Mouse (Mus musculus) layer of hippocampus, adult 2 months (tissue): ENCODE results near the gene Crnkl1. TPM values are rescaled to one million over a fixed set of nuclear protein-coding genes. Genes with fewer than 3 reads are reported as not detected.
A peak's percentile ranks its signal among the peaks of the same experiment; 100 is the strongest.

ENCODE experiments used
- DNase-seq, 2 experiments: peaks; one replicate each; pipeline ENCODE4 v3.0.0; 2022; ENCODE audit warnings: low spot score in 2 of 2
- H3K27ac ChIP-seq: fragments of 200-600 bp; 2 replicates; pipeline ENCODE4 v1.8.1; 2022
- H3K4me3 ChIP-seq: fragments of 200-600 bp; 2 replicates; pipeline ENCODE4 v1.8.1; 2022; ENCODE audit warnings: mild to moderate bottlenecking
- CTCF ChIP-seq: fragments of 200-600 bp; conservative IDR thresholded peaks from 2 replicates; pipeline ENCODE4 v1.8.1; 2022; ENCODE audit warnings: antibody characterized with exemption, mild to moderate bottlenecking, moderate library complexity
- long read RNA-seq, 2 experiments: library from polyadenylated mRNA; stranded (forward); transcript quantifications; one replicate each; pipeline ENCODE4 v2.0.0; 2021; ENCODE audit warnings: borderline mapping rate in 2 of 2
- total RNA-seq, 2 experiments: library from RNA; stranded (reverse); gene quantifications; 2 replicates each; pipeline ENCODE4 v1.2.3; 2021

The Crnkl1 gene
- total RNA-seq, result 10 to 100 TPM; 19.8 to 21.6 TPM
- long read RNA-seq, experiment 1, transcript Crnkl1-201 (14 exons, 3,428 nt), result major isoform, 13 of 16 reads
- long read RNA-seq, experiment 1, partial matches to known transcripts, result 2 of 16 reads
- long read RNA-seq, experiment 1, other reads (novel, unspliced or antisense), result 1 of 16 reads
- long read RNA-seq, experiment 2, transcript Crnkl1-201 (14 exons, 3,428 nt), result major isoform, 15 of 19 reads
- long read RNA-seq, experiment 2, partial matches to known transcripts, result 3 of 19 reads
- long read RNA-seq, experiment 2, other reads (novel, unspliced or antisense), result 1 of 19 reads

DNA sequence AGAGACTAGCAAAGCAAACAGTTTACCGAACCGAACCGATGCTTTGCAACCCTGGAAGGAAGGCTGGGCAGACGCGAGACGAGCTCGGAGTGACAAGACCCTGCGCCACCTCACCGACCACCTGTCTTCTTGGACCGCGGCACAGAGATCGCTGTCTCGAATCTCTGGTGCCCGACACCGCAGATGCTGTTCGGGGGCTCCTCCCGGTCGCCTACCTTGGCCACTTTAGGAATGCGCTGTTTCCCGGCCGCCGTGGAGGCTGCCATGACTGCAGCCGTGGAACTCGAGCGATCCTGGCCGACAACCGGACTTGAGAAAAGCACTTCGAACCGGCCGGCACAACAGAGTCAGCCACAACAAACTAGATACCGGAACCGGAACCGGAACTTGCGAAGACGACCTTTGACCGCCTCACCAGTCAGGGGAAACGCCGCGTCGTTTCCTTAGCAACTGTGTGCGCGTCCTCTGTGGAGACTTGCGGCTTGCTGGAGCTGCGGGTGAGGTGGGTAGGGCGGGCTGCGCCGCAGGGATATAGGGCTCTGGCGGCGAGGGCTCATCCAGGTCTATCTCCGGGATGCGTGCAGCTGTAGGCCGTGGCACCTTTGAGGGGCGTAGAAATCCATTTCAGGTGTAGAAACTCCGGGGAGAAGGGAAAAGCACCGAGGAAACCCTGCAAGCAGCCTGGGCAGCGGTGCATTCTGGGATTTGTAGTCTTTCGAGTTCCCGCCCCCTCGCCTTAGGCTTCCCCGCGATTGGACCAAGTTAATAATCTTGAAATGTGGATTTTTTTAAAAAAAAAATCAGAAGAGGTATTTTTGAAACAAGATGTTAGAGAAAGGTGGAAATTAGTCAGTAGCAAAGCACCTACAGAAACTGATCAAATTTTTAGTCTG is at the start of gene Crnkl1, which contains the start of gene Cfap61:
Crnkl1 (minus strand) TSS at position 676 of the 893 bp plus-strand sequence.
Cfap61 (plus strand) TSS at position 446 of the 893 bp plus-strand sequence.
- H3K27ac ChIP-seq, result peak within 1 kb of the TSS; percentile 83
- peak within 1 kb of the TSS; percentile 81 for H3K4me3 ChIP-seq
- DNase-seq, result peak; percentile 93 to 94
- TF ChIP-seq CTCF, result no peak

DNA sequence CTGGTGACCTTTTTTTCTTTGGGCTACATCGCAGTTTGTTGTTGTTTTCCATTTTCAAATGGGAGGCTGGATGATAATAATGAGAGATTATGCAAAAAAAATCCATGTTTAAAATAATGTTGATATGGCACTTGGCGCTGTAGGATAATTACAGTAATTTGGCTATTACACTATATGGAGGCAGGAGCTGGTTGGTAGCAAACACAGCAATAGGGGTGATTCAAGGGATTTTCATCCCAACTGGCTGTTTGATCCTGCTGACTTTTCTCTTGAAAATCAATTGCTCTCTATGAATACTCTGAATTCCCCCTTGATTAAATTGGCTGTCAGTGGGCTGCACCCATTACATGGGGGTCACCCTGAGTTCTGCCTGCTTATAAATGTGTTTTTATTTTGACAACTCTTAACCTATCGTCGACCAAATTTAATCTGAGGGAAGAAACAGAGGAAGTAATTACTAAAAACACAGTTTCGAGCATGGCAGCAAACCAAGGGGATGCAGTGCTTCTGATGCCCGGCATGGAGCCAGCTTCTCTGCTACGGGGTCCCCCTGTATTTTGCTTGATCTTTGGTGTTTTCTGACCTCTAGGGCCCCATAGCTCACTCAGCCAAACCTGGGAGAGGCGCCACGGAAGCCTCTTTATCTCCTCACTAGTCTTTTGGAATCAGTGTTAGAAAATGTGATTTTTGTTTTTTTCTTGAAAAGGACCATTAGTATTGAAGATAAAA is 47.7 kb upstream of the Crnkl1 start:
- Histone ChIP-seq H3K27ac (no peak overlapping the region), H3K4me3 (no peak overlapping the region)
- DNase-seq, result no peak
- TF ChIP-seq CTCF, result no peak

DNA sequence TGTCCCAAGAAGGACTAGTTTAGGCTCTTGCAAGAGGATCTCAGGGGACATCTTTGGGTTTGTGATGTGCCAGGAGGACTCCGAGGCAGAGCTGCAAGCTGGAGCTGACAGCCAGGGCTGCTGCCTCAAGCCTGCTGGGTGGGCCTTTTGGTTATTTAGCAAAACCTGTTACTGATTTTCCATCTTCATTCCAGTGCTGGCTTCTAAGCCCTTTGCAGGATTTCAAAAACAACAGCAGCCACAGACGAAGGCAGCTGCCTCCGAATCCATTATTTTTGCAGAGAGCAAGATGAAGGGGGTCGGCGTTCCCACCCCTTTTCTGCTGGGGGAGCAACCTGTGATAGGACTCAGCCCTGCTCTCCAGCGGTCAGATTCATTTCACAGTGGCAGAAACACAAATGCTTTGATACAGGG is 46.9 kb upstream of the Crnkl1 start:
- Histone ChIP-seq H3K4me3 (no peak overlapping the region), H3K27ac (no peak overlapping the region)
- TF ChIP-seq CTCF, result no peak
- no peak for DNase-seq

DNA sequence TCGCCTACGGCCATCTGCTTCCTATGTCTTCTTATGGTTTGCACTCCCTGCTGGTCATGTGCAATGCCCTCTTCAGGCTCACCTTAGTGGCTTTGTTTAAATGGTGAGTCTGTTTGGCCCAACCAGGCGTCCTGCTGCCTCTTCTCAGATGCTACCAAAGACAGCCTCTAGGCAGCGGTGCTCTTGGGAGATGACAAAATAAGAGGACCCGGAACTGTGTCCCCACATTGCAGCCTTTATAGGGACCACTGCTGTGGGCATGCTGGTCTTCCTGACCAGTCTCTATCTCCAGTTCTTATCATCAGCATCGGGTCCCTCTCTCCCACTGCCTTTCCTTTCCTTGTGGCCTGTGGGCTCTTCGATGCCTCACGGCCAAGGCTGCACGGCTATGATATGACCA is 46.1 kb upstream of the Crnkl1 start:
- DNase-seq, result no peak
- TF ChIP-seq CTCF, result no peak
- H3K4me3 ChIP-seq, result no peak overlapping the region
- H3K27ac ChIP-seq, result no peak overlapping the region

DNA sequence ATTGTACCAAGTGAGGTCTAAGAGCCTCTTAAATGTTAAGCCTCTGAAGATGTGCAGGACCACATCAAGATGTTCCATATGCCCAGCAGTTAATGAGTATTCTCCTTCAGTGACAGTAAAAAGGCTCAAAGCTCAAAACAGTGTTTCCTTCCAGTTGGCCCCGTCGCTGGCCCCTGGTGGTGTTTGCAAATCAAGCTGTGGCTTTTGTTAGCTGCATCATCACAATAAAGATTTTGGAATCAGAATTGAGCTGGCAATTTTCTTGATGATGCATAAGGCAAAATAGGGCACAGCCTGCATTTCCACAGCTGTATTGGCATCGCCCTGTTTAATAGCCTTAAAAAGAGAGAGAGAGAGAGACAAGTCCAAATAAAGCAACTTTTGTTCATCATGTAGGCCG is 44.8 kb upstream of the Crnkl1 start:
- Histone ChIP-seq H3K4me3 (no peak overlapping the region), H3K27ac (no peak overlapping the region)
- DNase-seq, result no peak
- no peak for TF ChIP-seq CTCF

DNA sequence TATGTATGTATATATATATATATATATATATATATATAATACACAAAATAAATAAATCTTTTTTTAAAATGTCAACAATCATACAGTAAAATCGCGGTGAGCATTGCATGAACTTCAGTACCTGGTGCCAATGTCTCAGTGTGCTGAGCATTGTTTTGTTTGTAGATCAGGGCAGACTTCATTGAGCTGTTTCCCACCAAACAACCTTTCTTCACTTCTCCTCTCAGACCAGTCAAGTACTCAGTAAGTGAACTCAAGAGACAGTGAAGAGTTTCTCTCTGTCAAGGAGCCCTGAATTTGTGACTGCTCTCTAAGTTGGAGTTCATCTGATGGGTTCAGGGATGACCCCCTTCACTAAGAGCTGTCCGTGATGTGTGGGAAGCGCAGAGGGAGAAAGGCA is 37.8 kb upstream of the Crnkl1 start:
- Histone ChIP-seq H3K4me3 (no peak overlapping the region), H3K27ac (no peak overlapping the region)
- DNase-seq, result no peak
- TF ChIP-seq CTCF, result no peak

DNA sequence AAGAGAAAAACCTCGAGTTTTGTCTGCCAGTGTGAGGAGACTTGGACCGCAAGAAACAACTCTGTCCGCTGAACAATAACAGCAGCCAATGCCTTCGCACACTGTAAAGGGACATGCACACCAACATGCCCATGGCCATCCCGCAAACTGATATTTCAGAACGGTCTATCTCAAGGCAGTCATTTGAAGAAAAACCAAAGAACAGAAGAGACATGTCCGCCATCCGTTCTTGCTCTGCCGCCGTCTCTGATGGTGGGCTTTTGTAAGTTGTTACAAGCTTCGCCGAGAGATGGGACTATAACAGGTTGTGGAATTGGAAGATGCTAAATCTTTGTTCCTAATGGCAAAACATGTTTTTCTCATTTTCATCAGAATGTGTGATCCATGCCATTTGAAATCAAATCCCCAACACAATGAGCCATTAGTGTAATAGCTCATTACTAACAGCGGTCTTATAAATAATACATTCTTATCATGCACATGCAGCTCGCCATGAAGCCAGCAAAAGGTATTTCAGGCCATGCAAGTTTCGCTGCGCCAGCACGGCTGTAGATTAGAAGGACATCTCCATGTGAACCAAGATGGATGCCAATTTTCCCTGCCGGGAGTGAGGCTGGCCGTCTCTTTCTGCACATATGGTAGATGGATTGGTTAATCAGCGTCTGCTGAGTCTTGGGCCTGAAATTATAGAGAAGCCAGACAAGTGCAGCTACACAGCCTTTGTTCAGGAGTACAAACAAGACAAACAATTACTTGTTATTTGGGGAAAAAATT is 36.6 kb upstream of the Crnkl1 start:
- TF ChIP-seq CTCF, result no peak
- Histone ChIP-seq H3K27ac (no peak overlapping the region; the same call in 1 of the 2 replicates), H3K4me3 (no peak overlapping the region)
- peak in 1 of 2 experiments; percentile 29 for DNase-seq

DNA sequence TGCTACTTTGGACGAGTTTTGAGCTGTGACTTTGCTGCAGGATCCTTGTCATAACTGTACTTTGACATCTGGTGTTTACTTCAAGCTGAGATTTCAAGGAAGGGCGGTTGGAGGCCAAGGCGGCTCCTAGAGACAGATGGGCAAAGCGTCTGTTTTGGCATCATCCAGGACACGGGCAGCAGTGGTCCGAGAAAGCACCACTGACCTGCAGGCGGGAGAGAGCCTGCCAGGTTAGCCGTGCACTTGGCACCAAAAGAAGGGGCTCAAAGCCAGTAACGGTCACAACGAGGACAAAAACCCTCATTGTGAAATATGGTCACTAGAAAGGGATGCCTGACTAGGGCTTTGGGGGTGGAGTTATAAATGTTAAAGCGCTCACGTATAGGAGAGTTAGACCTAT is 35.9 kb upstream of the Crnkl1 start:
- no peak for TF ChIP-seq CTCF
- no peak overlapping the region for H3K4me3 ChIP-seq
- H3K27ac ChIP-seq, result no peak overlapping the region
- DNase-seq, result no peak

DNA sequence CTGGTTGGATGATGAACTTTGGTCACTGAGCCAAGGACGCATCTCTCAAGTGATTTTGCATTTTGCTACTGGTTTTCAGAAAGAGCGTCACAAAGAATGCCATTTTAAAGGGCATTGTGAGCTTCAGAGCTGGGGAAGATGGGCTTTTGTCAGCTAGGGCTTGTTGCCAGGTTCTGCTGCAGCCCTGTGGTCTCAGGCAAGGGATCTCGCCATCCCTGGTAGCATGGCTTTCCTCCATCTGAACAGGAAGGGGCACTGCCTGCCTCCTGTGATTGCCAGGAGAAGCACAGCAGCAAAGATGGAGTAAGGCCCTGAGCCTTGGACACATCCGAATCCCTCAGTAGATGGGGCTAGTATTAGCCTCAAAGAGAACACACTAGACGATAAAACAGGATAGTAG is 27.0 kb upstream of the Crnkl1 start:
- DNase-seq, result no peak
- no peak overlapping the region for H3K27ac ChIP-seq
- no peak for TF ChIP-seq CTCF
- no peak overlapping the region for H3K4me3 ChIP-seq

DNA sequence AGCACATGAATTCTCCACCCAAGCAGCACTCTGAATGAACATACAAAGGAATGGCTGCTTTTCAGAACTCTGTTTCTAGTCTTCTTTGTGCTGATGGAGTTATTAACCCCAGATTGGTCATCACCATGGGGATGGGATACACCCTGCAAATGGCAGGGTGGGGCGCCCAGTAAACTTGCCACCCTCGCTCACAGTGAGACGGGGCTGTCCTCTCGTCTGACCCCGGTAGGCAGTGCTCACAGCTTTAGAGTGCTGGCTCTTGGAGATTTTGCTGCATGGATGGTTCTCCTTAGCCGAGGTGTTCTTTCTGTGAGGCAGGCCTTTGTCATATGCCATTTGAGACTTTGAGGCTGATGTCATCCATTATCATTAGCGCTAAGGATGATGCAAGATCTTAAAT is 23.7 kb upstream of the Crnkl1 start:
- DNase-seq, result no peak
- Histone ChIP-seq H3K27ac (no peak overlapping the region), H3K4me3 (no peak overlapping the region)
- TF ChIP-seq CTCF, result no peak

DNA sequence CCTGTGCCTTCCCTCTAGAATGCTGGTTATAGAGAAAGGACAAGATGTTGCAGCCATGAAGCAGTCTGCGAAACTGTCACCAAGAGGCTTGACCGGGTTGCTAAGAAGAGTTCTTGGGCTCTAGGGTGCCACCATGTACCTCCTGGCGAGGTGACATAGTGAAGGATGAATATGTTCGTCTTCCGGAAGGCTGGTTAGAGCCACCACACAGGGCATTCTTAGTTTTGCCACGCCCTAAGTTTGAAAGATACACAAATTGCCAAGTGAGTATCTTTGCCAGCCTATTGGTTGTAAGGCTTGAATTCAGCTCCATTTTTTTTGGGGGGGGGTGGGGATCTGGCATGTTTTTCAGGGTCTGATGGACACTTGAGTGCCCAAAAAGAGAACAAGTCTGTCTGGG is 23.3 kb upstream of the Crnkl1 start:
- H3K27ac ChIP-seq, result no peak overlapping the region
- no peak for TF ChIP-seq CTCF
- DNase-seq, result no peak

DNA sequence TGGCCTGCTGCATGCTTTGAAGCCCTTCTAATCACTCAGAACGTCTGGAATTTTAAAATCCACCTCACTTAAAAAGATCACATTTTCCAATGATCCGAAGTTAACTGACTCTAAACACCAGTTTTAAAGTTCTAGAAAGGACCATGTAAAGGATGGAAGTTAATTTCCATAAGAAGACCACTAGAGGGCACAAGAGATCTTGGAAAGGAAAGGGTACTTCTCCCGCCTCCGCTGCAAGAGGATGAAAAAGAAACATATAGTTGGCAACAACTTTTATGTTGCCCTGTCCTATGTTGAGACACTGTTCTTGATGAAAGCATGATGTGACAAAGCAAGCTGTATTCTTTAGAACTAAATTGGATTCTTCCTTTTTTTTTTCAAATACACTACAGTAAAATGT is 22.6 kb upstream of the Crnkl1 start:
- H3K4me3 ChIP-seq, result no peak overlapping the region
- peak in 1 of 2 experiments; percentile 16 for DNase-seq
- H3K27ac ChIP-seq, result no peak overlapping the region
- peak; percentile 91 for TF ChIP-seq CTCF

More for the DNA sequence above, 23.3 kb upstream of the Crnkl1 start:
- H3K4me3 ChIP-seq, result no peak overlapping the region
